Mouse (Mus musculus) erythroblast, embryonic 14.5 days (primary cell): ENCODE measurements around the gene Gja3. TPM values are rescaled to one million over a fixed set of nuclear protein-coding genes. Genes with fewer than 3 reads are reported as not detected.

Experiments
- H3K27me3 ChIP-seq: 2 replicates; pipeline ENCODE4 v1.6.1; 2012; ENCODE audit warnings: inconsistent platforms; ENCODE audit not compliant: control insufficient read depth
- H3K36me3 ChIP-seq: 2 replicates; pipeline ENCODE4 v1.6.1; 2012; ENCODE audit warnings: mild to moderate bottlenecking, inconsistent platforms; ENCODE audit not compliant: control insufficient read depth
- H3K4me1 ChIP-seq: 2 replicates; pipeline ENCODE4 v1.6.1; 2012; ENCODE audit warnings: inconsistent platforms; ENCODE audit not compliant: control insufficient read depth
- H3K4me3 ChIP-seq: replicated peaks from 2 replicates; pipeline ENCODE3; 2012; ENCODE audit warnings: moderate library complexity, mild to moderate bottlenecking, inconsistent platforms
- H3K9me3 ChIP-seq: 2 replicates; pipeline ENCODE4 v1.6.1; 2012; ENCODE audit warnings: low read length, inconsistent platforms, mixed read lengths; ENCODE audit not compliant: control insufficient read depth
- GATA1 ChIP-seq: IDR thresholded peaks from 2 replicates; pipeline ENCODE4 v1.6.1; 2012; ENCODE audit warnings: low read length, inconsistent platforms, mixed read lengths
- TAL1 ChIP-seq: IDR thresholded peaks from 3 replicates; pipeline ENCODE4 v1.6.1; 2012; ENCODE audit warnings: low read length, inconsistent platforms, mixed read lengths
- polyA plus RNA-seq: library from polyadenylated mRNA; stranded (reverse); fragments of >175 nt; gene quantifications from 2 replicates; pipeline ENCODE4 v1.2.3, GENCODE M21; 2012

Gja3 gene
- not detected in 2 replicates for polyA plus RNA-seq

- Histone ChIP-seq H3K27me3 (peaks cover 44% of the 10 kb centered on the region), H3K9me3 (no peaks in the 10 kb centered on the region; the same call in 1 of the 2 replicates), H3K36me3 (no peaks in the 10 kb centered on the region), H3K4me3 (peak within 1 kb of the TSS; percentile 20), H3K4me1 (peaks cover 5% of the 10 kb centered on the region)
- TF ChIP-seq TAL1 (no peak), GATA1 (no peak)
Observed at GRCm38 (mm10) chr14:57057563-57058321, at the start of gene Gja3. Gene Gja3, minus strand, starts transcription at chr14:57058100.

GRCm38 (mm10) chr14:57107091-57107490 is 49.2 kb upstream of the Gja3 start:
- TF ChIP-seq GATA1, result no peak
- TF ChIP-seq TAL1, result no peak
- peaks cover 54% of the 10 kb centered on the region for H3K27me3 ChIP-seq

GRCm38 (mm10) chr14:57105721-57106120 is 47.8 kb upstream of the Gja3 start:
- H3K27me3 ChIP-seq, result peaks cover 49% of the 10 kb centered on the region
- peaks cover 8% of the 10 kb centered on the region for H3K4me1 ChIP-seq
- TF ChIP-seq TAL1, result no peak
- no peak for TF ChIP-seq GATA1
- H3K36me3 ChIP-seq, result no peaks in the 10 kb centered on the region
- no peak overlapping the region for H3K4me3 ChIP-seq
- no peaks in the 10 kb centered on the region; the same call in 1 of the 2 replicates for H3K9me3 ChIP-seq

More at GRCm38 (mm10) chr14:57107091-57107490, 49.2 kb upstream of the Gja3 start:
- H3K4me1 ChIP-seq, result peaks cover 8% of the 10 kb centered on the region
- no peaks in the 10 kb centered on the region; the same call in 1 of the 2 replicates for H3K9me3 ChIP-seq
- H3K4me3 ChIP-seq, result no peak overlapping the region
- no peaks in the 10 kb centered on the region for H3K36me3 ChIP-seq

- TF ChIP-seq GATA1 (no peak), TAL1 (no peak)
- Histone ChIP-seq H3K4me3 (no peak overlapping the region), H3K36me3 (no peaks in the 10 kb centered on the region), H3K9me3 (no peaks in the 10 kb centered on the region; the same call in 1 of the 2 replicates), H3K27me3 (peaks cover 49% of the 10 kb centered on the region), H3K4me1 (peaks cover 8% of the 10 kb centered on the region)
Observed at GRCm38 (mm10) chr14:57105111-57105510, 47.2 kb upstream of the Gja3 start.

- Histone ChIP-seq H3K36me3 (no peaks in the 10 kb centered on the region), H3K27me3 (peaks cover 49% of the 10 kb centered on the region), H3K4me1 (peaks cover 8% of the 10 kb centered on the region), H3K4me3 (peak within 1 kb of the TSS; percentile 64), H3K9me3 (no peaks in the 10 kb centered on the region; the same call in 1 of the 2 replicates)
- TF ChIP-seq TAL1 (no peak), GATA1 (no peak)
Observed at GRCm38 (mm10) chr14:57104106-57105023, 46.5 kb upstream of the Gja3 start, which contains the start of gene Gjb2. Gene Gjb2, minus strand, starts transcription at chr14:57104702.

GRCm38 (mm10) chr14:57103711-57104105 is 45.8 kb upstream of the Gja3 start:
- Histone ChIP-seq H3K36me3 (no peaks in the 10 kb centered on the region), H3K4me3 (peak overlapping the region; percentile 64), H3K4me1 (peaks cover 8% of the 10 kb centered on the region), H3K27me3 (peaks cover 49% of the 10 kb centered on the region), H3K9me3 (no peaks in the 10 kb centered on the region; the same call in 1 of the 2 replicates)
- TF ChIP-seq TAL1, result no peak

GRCm38 (mm10) chr14:57103121-57103520 is 45.2 kb upstream of the Gja3 start:
- no peaks in the 10 kb centered on the region for H3K36me3 ChIP-seq
- TF ChIP-seq GATA1 (no peak), TAL1 (no peak)
- H3K4me3 ChIP-seq, result peak overlapping the region; percentile 64
- H3K4me1 ChIP-seq, result peaks cover 8% of the 10 kb centered on the region
- H3K9me3 ChIP-seq, result no peaks in the 10 kb centered on the region; the same call in 1 of the 2 replicates
- H3K27me3 ChIP-seq, result peaks cover 49% of the 10 kb centered on the region

GRCm38 (mm10) chr14:57101623-57102022 is 43.7 kb upstream of the Gja3 start:
- H3K27me3 ChIP-seq, result peaks cover 41% of the 10 kb centered on the region
- no peak for TF ChIP-seq GATA1
- TF ChIP-seq TAL1, result no peak

GRCm38 (mm10) chr14:57095855-57096254 is 38.0 kb upstream of the Gja3 start:
- no peak overlapping the region for H3K4me3 ChIP-seq
- no peaks in the 10 kb centered on the region for H3K27me3 ChIP-seq
- peaks cover 12% of the 10 kb centered on the region for H3K4me1 ChIP-seq
- no peaks in the 10 kb centered on the region for H3K36me3 ChIP-seq
- H3K9me3 ChIP-seq, result no peaks in the 10 kb centered on the region
- TF ChIP-seq GATA1, result no peak
- TF ChIP-seq TAL1, result no peak

More at GRCm38 (mm10) chr14:57101623-57102022, 43.7 kb upstream of the Gja3 start:
- H3K4me1 ChIP-seq, result peaks cover 8% of the 10 kb centered on the region
- no peaks in the 10 kb centered on the region for H3K36me3 ChIP-seq
- no peak overlapping the region for H3K4me3 ChIP-seq
- H3K9me3 ChIP-seq, result no peaks in the 10 kb centered on the region; the same call in 1 of the 2 replicates
